Mouse (Mus musculus) erythroblast, embryonic 14.5 days (primary cell): ENCODE results near the gene Syne1. TPM values are rescaled to one million over a fixed set of nuclear protein-coding genes. Genes with fewer than 3 reads are reported as not detected.

Source experiments
- H3K27me3 ChIP-seq: 2 replicates; pipeline ENCODE4 v1.6.1; 2012; ENCODE audit warnings: inconsistent platforms; ENCODE audit not compliant: control insufficient read depth
- H3K36me3 ChIP-seq: 2 replicates; pipeline ENCODE4 v1.6.1; 2012; ENCODE audit warnings: mild to moderate bottlenecking, inconsistent platforms; ENCODE audit not compliant: control insufficient read depth
- H3K4me1 ChIP-seq: 2 replicates; pipeline ENCODE4 v1.6.1; 2012; ENCODE audit warnings: inconsistent platforms; ENCODE audit not compliant: control insufficient read depth
- H3K4me3 ChIP-seq: replicated peaks from 2 replicates; pipeline ENCODE3; 2012; ENCODE audit warnings: moderate library complexity, mild to moderate bottlenecking, inconsistent platforms
- H3K9me3 ChIP-seq: 2 replicates; pipeline ENCODE4 v1.6.1; 2012; ENCODE audit warnings: low read length, inconsistent platforms, mixed read lengths; ENCODE audit not compliant: control insufficient read depth
- GATA1 ChIP-seq: IDR thresholded peaks from 2 replicates; pipeline ENCODE4 v1.6.1; 2012; ENCODE audit warnings: low read length, inconsistent platforms, mixed read lengths
- TAL1 ChIP-seq: IDR thresholded peaks from 3 replicates; pipeline ENCODE4 v1.6.1; 2012; ENCODE audit warnings: low read length, inconsistent platforms, mixed read lengths
- polyA plus RNA-seq: library from polyadenylated mRNA; stranded (reverse); fragments of >175 nt; gene quantifications from 2 replicates; pipeline ENCODE4 v1.2.3, GENCODE M21; 2012

The Syne1 gene
- 0.15 and 0.19 TPM in 2 replicates for polyA plus RNA-seq

GRCm38 (mm10) chr10:5551382-5551781 lies at the start of gene Syne1:
TSS of gene Syne1 (minus strand) at chr10:5551482.
- Histone ChIP-seq H3K4me3 (peak within 1 kb of the TSS; percentile 40), H3K9me3 (no peaks in the 10 kb centered on the region), H3K27me3 (peaks cover 12% of the 10 kb centered on the region), H3K4me1 (peaks cover 2% of the 10 kb centered on the region; the same call in 1 of the 2 replicates), H3K36me3 (no peaks in the 10 kb centered on the region)
- TF ChIP-seq GATA1 (no peak), TAL1 (no peak)

DNA sequence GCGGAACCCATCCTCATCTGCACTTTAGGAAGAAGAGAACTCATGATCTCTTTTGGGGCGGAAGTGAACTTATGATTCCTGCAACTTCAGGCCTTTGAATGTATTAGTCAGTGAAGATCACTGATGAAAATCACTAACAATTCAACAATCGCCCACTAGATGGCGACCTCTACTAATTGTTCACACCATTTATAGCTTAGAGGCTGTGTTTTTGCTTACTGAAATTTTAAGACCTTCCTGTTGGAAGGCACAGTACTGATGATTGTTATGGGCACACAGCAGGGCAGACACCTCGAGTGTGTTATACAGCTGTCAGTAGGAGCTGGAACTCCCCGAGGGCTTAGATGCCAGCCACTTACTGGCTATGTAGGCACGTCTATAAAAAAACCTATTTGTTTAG lies 48.8 kb upstream of the Syne1 start:
- no peaks in the 10 kb centered on the region for H3K36me3 ChIP-seq
- H3K4me3 ChIP-seq, result no peak overlapping the region
- TF ChIP-seq GATA1, result no peak
- TF ChIP-seq TAL1, result no peak
- no peaks in the 10 kb centered on the region for H3K27me3 ChIP-seq
- H3K9me3 ChIP-seq, result no peaks in the 10 kb centered on the region
- no peaks in the 10 kb centered on the region for H3K4me1 ChIP-seq

- H3K4me3 ChIP-seq, result no peak overlapping the region
- H3K36me3 ChIP-seq, result no peaks in the 10 kb centered on the region
- TF ChIP-seq TAL1 (no peak), GATA1 (no peak)
- H3K4me1 ChIP-seq, result no peaks in the 10 kb centered on the region
- H3K9me3 ChIP-seq, result no peaks in the 10 kb centered on the region
- H3K27me3 ChIP-seq, result no peaks in the 10 kb centered on the region
Measured at GRCm38 (mm10) chr10:5596559-5596958, 45.3 kb upstream of the Syne1 start.

- no peak for TF ChIP-seq TAL1
- TF ChIP-seq GATA1, result no peak
- no peaks in the 10 kb centered on the region for H3K36me3 ChIP-seq
- no peak overlapping the region for H3K4me3 ChIP-seq
- no peaks in the 10 kb centered on the region for H3K27me3 ChIP-seq
- no peaks in the 10 kb centered on the region for H3K4me1 ChIP-seq
- H3K9me3 ChIP-seq, result no peaks in the 10 kb centered on the region
Measured at GRCm38 (mm10) chr10:5594457-5594856, 43.2 kb upstream of the Syne1 start.

DNA sequence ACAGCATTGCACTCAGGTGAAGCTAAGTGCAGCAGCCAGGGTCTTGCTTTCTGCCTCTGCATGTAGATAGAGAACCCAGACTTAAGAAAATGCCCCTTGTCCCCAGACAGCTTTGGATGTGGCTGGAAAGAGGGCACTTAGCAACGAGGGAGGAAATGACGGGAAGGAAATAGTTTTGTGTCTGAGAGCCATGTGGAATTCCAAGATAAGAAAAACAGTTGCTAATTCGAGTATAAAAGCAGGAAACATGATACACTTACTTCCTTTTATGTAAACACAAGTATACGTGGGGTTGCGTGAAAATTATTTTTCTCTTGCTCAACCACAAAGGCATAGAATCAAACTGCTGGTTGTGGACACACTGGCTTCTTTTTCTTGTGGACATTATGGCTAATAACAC lies 42.2 kb upstream of the Syne1 start, which contains the start of gene Myct1:
Gene Myct1, plus strand, starts transcription at position 312 of the 400 bp plus-strand sequence.
- TF ChIP-seq GATA1 (no peak), TAL1 (no peak)
- no peaks in the 10 kb centered on the region for H3K9me3 ChIP-seq
- H3K27me3 ChIP-seq, result no peaks in the 10 kb centered on the region
- H3K36me3 ChIP-seq, result no peaks in the 10 kb centered on the region
- no peaks in the 10 kb centered on the region for H3K4me1 ChIP-seq
- H3K4me3 ChIP-seq, result no peak within 1 kb of the TSS

DNA sequence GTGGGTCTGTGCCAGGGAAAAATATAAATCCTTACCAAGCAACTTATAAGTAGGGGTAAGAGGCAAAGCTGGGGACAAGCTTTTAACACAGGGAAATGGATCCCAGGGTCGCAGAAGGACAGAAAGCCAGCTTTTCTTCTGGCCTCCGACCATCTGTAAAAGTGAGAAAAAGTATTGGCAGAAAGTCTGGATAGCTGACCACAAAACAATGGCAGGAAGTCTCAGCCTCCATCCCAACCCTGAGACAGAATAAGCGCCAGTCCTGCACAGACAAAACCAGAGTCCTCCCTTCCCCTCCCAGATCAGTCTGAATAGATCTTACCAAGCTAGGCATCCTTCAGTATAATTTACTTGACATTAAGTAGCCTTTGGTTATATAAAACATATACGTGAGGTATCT lies 40.7 kb upstream of the Syne1 start:
- no peaks in the 10 kb centered on the region for H3K4me1 ChIP-seq
- H3K4me3 ChIP-seq, result no peak overlapping the region
- no peaks in the 10 kb centered on the region for H3K27me3 ChIP-seq
- TF ChIP-seq GATA1 (no peak), TAL1 (no peak)
- no peaks in the 10 kb centered on the region for H3K36me3 ChIP-seq
- H3K9me3 ChIP-seq, result no peaks in the 10 kb centered on the region

- no peak for TF ChIP-seq GATA1
- no peak for TF ChIP-seq TAL1
Measured at GRCm38 (mm10) chr10:5591061-5591460, 39.8 kb upstream of the Syne1 start.

DNA sequence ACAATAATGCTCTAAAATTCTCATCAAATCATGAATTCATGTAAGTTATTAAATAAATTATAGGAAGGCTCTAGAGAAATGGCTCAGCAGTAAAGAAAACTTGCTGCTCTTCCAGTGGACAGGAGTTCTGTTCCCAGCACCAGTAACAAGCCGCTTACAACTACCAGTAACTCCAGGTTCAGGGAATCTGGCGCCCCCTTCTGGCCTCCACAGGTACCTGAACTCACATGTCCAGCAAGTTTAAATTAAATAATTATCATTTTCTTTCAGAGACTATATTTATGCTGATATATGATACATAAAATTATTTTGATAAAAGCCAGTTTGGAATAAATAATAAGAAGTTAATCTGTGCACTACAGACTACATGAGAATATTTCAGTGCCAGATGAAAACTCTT lies 22.0 kb upstream of the Syne1 start:
- Histone ChIP-seq H3K36me3 (no peaks in the 10 kb centered on the region), H3K9me3 (no peaks in the 10 kb centered on the region), H3K27me3 (no peaks in the 10 kb centered on the region), H3K4me1 (no peaks in the 10 kb centered on the region), H3K4me3 (no peak overlapping the region)
- TF ChIP-seq GATA1 (no peak), TAL1 (no peak)

More at GRCm38 (mm10) chr10:5591061-5591460, 39.8 kb upstream of the Syne1 start:
- Histone ChIP-seq H3K4me1 (no peaks in the 10 kb centered on the region), H3K36me3 (no peaks in the 10 kb centered on the region), H3K9me3 (no peaks in the 10 kb centered on the region), H3K4me3 (no peak overlapping the region), H3K27me3 (no peaks in the 10 kb centered on the region)

DNA sequence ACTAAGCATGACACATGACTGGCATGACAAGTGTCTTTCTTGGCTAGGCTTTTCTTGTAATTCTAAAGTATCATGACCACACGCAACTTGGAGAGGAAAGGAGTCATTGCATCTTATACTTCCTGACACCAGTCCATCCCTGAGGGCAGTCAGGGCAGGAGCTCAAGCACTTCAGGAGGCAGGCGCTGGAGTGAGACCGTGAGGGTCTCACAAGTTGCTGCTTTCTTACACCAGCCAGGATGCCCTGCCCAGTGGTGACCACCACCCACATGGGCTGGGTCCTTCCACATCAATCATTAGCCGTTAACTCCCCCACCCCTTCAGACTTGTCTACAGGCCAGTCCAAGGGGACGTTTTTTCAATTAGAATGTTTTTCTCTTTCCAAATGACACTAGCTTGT lies 20.1 kb upstream of the Syne1 start:
- TF ChIP-seq TAL1 (no peak), GATA1 (no peak)
- H3K9me3 ChIP-seq, result no peaks in the 10 kb centered on the region
- H3K4me1 ChIP-seq, result no peaks in the 10 kb centered on the region
- H3K4me3 ChIP-seq, result no peak overlapping the region
- no peaks in the 10 kb centered on the region for H3K36me3 ChIP-seq
- H3K27me3 ChIP-seq, result no peaks in the 10 kb centered on the region

DNA sequence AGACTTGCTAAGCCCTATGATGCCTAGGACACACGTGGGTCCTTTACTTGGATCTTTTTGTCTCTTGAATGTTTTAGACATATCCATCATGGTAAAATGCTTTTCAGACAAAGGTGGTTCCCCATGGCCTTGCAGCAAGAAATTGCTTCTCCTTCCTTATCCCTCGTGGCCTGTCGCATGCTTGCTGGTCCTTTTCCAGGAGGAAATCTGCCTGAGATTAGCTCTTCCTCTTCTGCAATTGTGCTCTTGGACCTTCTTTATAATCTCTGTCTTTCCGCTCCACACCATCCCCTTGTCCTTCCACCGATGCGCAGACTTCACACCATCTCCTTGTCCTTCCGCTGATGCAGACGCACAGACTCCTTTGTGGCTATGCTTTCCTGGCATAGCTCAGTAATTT lies 18.8 kb upstream of the Syne1 start:
- H3K4me1 ChIP-seq, result no peaks in the 10 kb centered on the region

More for the DNA sequence above, 18.8 kb upstream of the Syne1 start:
- Histone ChIP-seq H3K9me3 (no peaks in the 10 kb centered on the region), H3K4me3 (no peak overlapping the region), H3K27me3 (no peaks in the 10 kb centered on the region), H3K36me3 (no peaks in the 10 kb centered on the region)
- TF ChIP-seq TAL1, result no peak
- TF ChIP-seq GATA1, result no peak
